Comparison of ENCODE assay signal across 12 mouse cellular contexts in the genomic region with DNA sequence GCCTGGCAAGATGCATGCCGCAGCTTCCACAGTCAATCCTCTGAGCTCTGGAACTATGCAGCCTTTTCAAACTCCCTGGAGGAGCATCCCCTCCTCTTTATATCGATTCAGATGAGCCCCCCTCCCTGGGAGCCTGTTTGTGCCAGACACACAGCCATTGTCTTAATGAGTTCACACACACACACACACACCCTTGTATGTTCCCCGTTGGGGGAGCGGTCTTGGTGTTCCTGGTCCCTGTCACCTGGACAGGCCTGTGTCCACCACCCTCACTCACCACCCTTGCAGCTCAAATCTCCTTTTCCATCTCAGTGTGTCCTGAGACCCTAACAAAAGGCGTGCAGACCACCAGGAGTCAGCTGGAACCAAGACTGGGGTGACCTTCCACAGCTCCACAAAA. TPM values are rescaled to one million over a fixed set of nuclear protein-coding genes. Genes with fewer than 3 reads are reported as not detected.
A peak's percentile ranks its signal among the peaks of the same experiment; 100 is the strongest.
DNase-seq lines count a peak whose midpoint lies in the region; ATAC-seq lines count a peak whose summit lies in the region.
"Had no signal": no experiment of that assay in that cellular context is flagged by ENCODE, and none has a peak within 500 bp of the region (broad histone marks: within the 10 kb centered on the region; RNA-seq: fewer than 3 reads in every experiment).

No protein-coding gene starts in this region.

- H3K4me2 ChIP-seq in liver, embryonic 12.5 days, result 0 out of 2 replicates have a peak overlapping the region, but pooled peaks have one; percentile 78
- H3K4me2 ChIP-seq in intestine, embryonic 16.5 days (ENCODE audit: low read depth, low read length), result peak overlapping the region; percentile 77; the same call in 1 of the 2 replicates
- H3K4me2 ChIP-seq in stomach, embryonic 15.5 days, result peak overlapping the region; percentile 82; the same call in 1 of the 2 replicates

- peaks cover 21% of the 10 kb centered on the region for H3K4me1 ChIP-seq in liver, embryonic 12.5 days
- peaks cover 21% of the 10 kb centered on the region for H3K4me1 ChIP-seq in intestine, embryonic 16.5 days (ENCODE audit: control insufficient read depth, insufficient read depth, low read length)
- peaks cover 32% of the 10 kb centered on the region for H3K4me1 ChIP-seq in stomach, embryonic 15.5 days

- 55% methylated on average over 5 of the region's 5 CpGs for WGBS in liver, embryonic 12.5 days (ENCODE audit: insufficient replicate concordance)
- WGBS in intestine, embryonic 16.5 days, result 49% methylated on average over 5 of the region's 5 CpGs
- WGBS in stomach, embryonic 15.5 days, result 54% methylated on average over 5 of the region's 5 CpGs

- no peak overlapping the region for H3K9ac ChIP-seq in liver, embryonic 12.5 days
- H3K9ac ChIP-seq in intestine, embryonic 16.5 days (ENCODE audit: low read depth, low read length), result 0 out of 2 replicates have a peak overlapping the region, but pooled peaks have one; percentile 35
- H3K9ac ChIP-seq in stomach, embryonic 15.5 days, result no peak overlapping the region

- no peak overlapping the region for H3K27ac ChIP-seq in liver, embryonic 12.5 days
- H3K27ac ChIP-seq in intestine, embryonic 16.5 days (ENCODE audit: low read length), result no peak overlapping the region
- no peak overlapping the region for H3K27ac ChIP-seq in stomach, embryonic 15.5 days
- H3K27ac ChIP-seq: macrophage had no signal

- peak; percentile 29 for DNase-seq in cerebellum, adult 11-12 months
- no peak for DNase-seq in cerebellum, postnatal 36 days
- DNase-seq in liver, result no peak
- DNase-seq in layer of hippocampus, postnatal 10 days (ENCODE audit: low spot score in 2 of 2), result no peak
- no peak for DNase-seq in urinary bladder, postnatal 10 days (ENCODE audit: low spot score)
- DNase-seq: heart, postnatal 4 days had no signal

- no peaks in the 10 kb centered on the region for H3K36me3 ChIP-seq in liver, embryonic 12.5 days
- H3K36me3 ChIP-seq in intestine, embryonic 16.5 days (ENCODE audit: control insufficient read depth, insufficient read depth, low read length), result no peaks in the 10 kb centered on the region
- no peaks in the 10 kb centered on the region for H3K36me3 ChIP-seq in stomach, embryonic 15.5 days

- no peaks in the 10 kb centered on the region for H3K9me3 ChIP-seq in liver, embryonic 12.5 days (replicated peaks)
- no peaks in the 10 kb centered on the region for H3K9me3 ChIP-seq in intestine, embryonic 16.5 days (ENCODE audit: control insufficient read depth, low read length)
- H3K9me3 ChIP-seq in stomach, embryonic 15.5 days, result no peaks in the 10 kb centered on the region

- no peak for ATAC-seq in liver, embryonic 12.5 days
- no peak for ATAC-seq in intestine, embryonic 16.5 days
- ATAC-seq in stomach, embryonic 15.5 days (ENCODE audit: insufficient read depth, low FRiP score, low read depth), result no peak

- H3K27me3 ChIP-seq in liver, embryonic 12.5 days (replicated peaks), result peaks cover 91% of the 10 kb centered on the region
- peaks cover 21% of the 10 kb centered on the region for H3K27me3 ChIP-seq in intestine, embryonic 16.5 days (replicated peaks; ENCODE audit: control insufficient read depth, insufficient read depth, low read length)
- H3K27me3 ChIP-seq in stomach, embryonic 15.5 days (replicated peaks), result peaks cover 27% of the 10 kb centered on the region

- H3K4me3 ChIP-seq in liver, embryonic 12.5 days, result no peak overlapping the region
- H3K4me3 ChIP-seq in intestine, embryonic 16.5 days (ENCODE audit: low read length), result peak overlapping the region; percentile 82
- H3K4me3 ChIP-seq in stomach, embryonic 15.5 days (replicated peaks), result peak overlapping the region; percentile 89; the same call in 1 of the 2 replicates
- H3K4me3 ChIP-seq: erythroblast, embryonic 14.5 days had no signal

RNA-seq across cellular contexts. Expression of gene Cux2, which starts 2.1 kb away (rescaled TPM):
- 2.5 and 2.7 TPM in 2 replicates for polyA plus RNA-seq in liver, embryonic 12.5 days (2016; fragmentation: Nextera tagmentation; extraction: Ambion mirVana)
- polyA plus RNA-seq in intestine, embryonic 16.5 days (2015; fragmentation: Nextera tagmentation; extraction: Ambion mirVana), result 4.3 and 4.8 TPM in 2 replicates
- polyA plus RNA-seq in stomach, embryonic 15.5 days (2015; fragmentation: Nextera tagmentation; extraction: Ambion mirVana), result 5.8 and 6.2 TPM in 2 replicates
- total RNA-seq in layer of hippocampus, postnatal 10 days (2021), result 10 to 100 TPM; 35.5 to 40.1 TPM
- polyA plus RNA-seq: macrophage had no signal

RNA-seq across cellular contexts. Expression of gene Myl2, which starts 53.0 kb away (rescaled TPM):
- polyA plus RNA-seq in liver, embryonic 12.5 days (2016; fragmentation: Nextera tagmentation; extraction: Ambion mirVana), result 0.35 and 2.5 TPM in 2 replicates
- 0.87 and 1.9 TPM in 2 replicates for polyA plus RNA-seq in intestine, embryonic 16.5 days (2015; fragmentation: Nextera tagmentation; extraction: Ambion mirVana)
- 4.6 and 12.9 TPM in 2 replicates for polyA plus RNA-seq in stomach, embryonic 15.5 days (2015; fragmentation: Nextera tagmentation; extraction: Ambion mirVana)
- not detected for total RNA-seq in layer of hippocampus, postnatal 10 days (2021)
- polyA plus RNA-seq: erythroblast, embryonic 14.5 days; macrophage; urinary bladder, adult 2 months had no signal
